Mouse (Mus musculus) hindbrain, embryonic 12.5 days (tissue): ENCODE results near the gene Etv1. TPM values are rescaled to one million over a fixed set of nuclear protein-coding genes. Genes with fewer than 3 reads are reported as not detected.

ENCODE experiments used
- ATAC-seq: fragments of 200-750 bp; cut with Nextera tagmentation; 2 replicates; pipeline ENCODE4 v1.8.0; 2017; ENCODE audit warnings: moderate TSS enrichment; ENCODE audit not compliant: low FRiP score
- H3K27ac ChIP-seq: fragments of 300-500 bp; sonication (generic); 2 replicates; pipeline ENCODE4 v1.5.1; 2016; ENCODE audit warnings: mild to moderate bottlenecking
- H3K27me3 ChIP-seq: fragments of 300-500 bp; sonication (generic); 2 replicates; pipeline ENCODE4 v1.6.1; 2016; ENCODE audit warnings: mild to moderate bottlenecking
- H3K36me3 ChIP-seq: fragments of 300-500 bp; sonication (generic); 2 replicates; pipeline ENCODE4 v1.6.1; 2016; ENCODE audit warnings: mild to moderate bottlenecking
- H3K4me1 ChIP-seq: fragments of 300-500 bp; sonication (generic); 2 replicates; pipeline ENCODE4 v1.6.1; 2016
- H3K4me2 ChIP-seq: fragments of 300-500 bp; sonication (generic); replicated peaks from 2 replicates; pipeline ENCODE4 v1.6.1; 2016; ENCODE audit warnings: mild to moderate bottlenecking
- H3K4me3 ChIP-seq: fragments of 300-500 bp; sonication (generic); 2 replicates; pipeline ENCODE4 v1.5.1; 2016; ENCODE audit warnings: mild to moderate bottlenecking
- H3K9ac ChIP-seq: fragments of 300-500 bp; sonication (generic); 2 replicates; pipeline ENCODE4 v1.6.1; 2016; ENCODE audit warnings: mild to moderate bottlenecking, moderate library complexity
- H3K9me3 ChIP-seq: fragments of 300-500 bp; sonication (generic); replicated peaks from 2 replicates; pipeline ENCODE4 v1.6.1; 2016; ENCODE audit warnings: mild to moderate bottlenecking
- WGBS: fragments of 180-500 bp; shearing (Covaris S2); methylation state at CpG from one replicate; pipeline ENCODE4 v1.1.7; 2016; 5-methylcytosine and 5-hydroxymethylcytosine counted together
- polyA plus RNA-seq: library from polyadenylated mRNA; unstranded; fragments of >200 nt; fragmentation: Nextera tagmentation; extraction: Ambion mirVana; gene quantifications from 2 replicates; pipeline ENCODE4 v1.2.1, GENCODE M21; 2016

Etv1 gene
- polyA plus RNA-seq = 21.2 and 21.9 TPM in 2 replicates

DNA sequence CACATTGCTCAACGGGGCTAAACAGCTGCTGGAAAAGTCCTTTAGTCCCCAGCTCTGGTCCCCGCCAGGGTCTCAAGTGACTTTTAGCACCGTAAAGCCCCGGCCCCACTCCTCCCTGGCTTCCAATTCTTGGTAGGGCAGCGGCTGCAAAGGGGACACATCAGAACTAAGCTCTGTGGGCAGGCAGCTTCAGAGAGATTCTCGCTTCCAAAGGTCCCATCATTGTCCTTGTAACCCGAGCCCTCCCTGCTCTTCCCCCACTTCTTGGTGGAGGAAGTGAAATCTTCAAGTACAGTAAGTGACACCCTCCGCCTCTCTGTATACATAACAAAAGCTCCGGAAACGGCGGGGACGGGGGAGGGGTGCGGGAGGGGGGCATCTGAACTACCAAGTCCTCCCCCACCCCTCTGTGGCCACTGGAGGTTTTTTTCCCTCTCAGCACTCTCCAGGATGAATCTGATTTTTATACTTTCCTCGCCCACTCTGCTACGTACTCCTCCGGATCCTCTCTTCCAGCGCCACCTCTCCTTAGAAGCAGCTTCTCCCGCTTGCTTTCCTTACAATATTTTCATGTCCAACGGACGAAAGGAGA, at the start of gene Etv1:
Etv1 (plus strand) TSS at position 195 of the 592 bp plus-strand sequence.
- H3K4me1 ChIP-seq = no peaks in the 10 kb centered on the region
- H3K4me3 ChIP-seq = peak within 1 kb of the TSS; percentile 57
- H3K4me2 ChIP-seq = peak within 1 kb of the TSS; percentile 95
- no peaks in the 10 kb centered on the region for H3K36me3 ChIP-seq
- peak within 1 kb of the TSS; percentile 90 for H3K27ac ChIP-seq
- H3K9me3 ChIP-seq = no peaks in the 10 kb centered on the region
- H3K9ac ChIP-seq = peak within 1 kb of the TSS; percentile 67
- peak; percentile 41 for ATAC-seq
- WGBS = under 1% methylated on average over 20 of the region's 20 CpGs
- no peaks in the 10 kb centered on the region for H3K27me3 ChIP-seq

DNA sequence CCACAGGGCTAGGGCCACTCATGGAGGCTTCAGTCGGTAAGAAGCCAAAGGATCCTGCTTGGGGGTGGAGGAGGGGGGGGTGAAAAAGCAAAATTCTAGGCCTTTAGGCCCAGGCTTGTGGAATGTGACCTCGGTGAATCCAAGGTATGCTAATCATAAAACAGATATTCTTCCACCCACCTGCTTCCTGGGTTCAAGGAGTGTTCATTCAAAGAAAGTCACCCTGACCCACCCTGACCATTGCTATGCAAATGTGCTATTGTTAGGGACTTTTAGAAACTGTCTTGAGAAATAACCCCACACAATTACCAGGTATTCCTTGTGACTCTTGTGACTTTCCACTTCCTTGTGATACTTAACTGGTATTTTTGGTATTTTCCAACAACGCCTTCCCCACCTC, 49.5 kb upstream of the Etv1 start:
- no peak overlapping the region for H3K27ac ChIP-seq
- 77% methylated on average over 3 of the region's 3 CpGs for WGBS
- no peak overlapping the region for H3K4me2 ChIP-seq
- no peaks in the 10 kb centered on the region for H3K9me3 ChIP-seq
- no peaks in the 10 kb centered on the region for H3K4me1 ChIP-seq
- no peak overlapping the region for H3K9ac ChIP-seq
- H3K27me3 ChIP-seq = no peaks in the 10 kb centered on the region
- no peaks in the 10 kb centered on the region for H3K36me3 ChIP-seq
- ATAC-seq = no peak
- H3K4me3 ChIP-seq = no peak overlapping the region

DNA sequence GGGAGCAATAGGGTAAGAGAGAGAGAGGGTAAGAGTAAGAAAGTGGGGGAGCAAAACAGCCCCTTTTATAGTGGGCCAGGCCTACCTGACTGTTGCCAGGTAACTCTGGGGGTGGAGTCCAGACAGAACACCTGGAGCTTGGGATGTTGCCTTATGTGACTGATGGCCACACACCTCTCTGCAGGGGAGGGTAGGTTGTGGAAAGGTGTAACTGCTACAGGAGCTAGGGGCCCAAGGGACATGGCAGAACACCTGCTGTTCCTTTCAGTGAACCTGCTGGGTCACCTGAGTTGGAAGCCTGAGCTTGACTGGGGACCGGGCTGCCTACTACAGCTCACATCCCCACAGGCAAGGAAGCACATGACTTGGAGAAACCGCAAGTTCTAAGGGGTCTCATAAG, 48.4 kb upstream of the Etv1 start:
- H3K9ac ChIP-seq = no peak overlapping the region
- no peaks in the 10 kb centered on the region for H3K36me3 ChIP-seq
- WGBS = 88% methylated on average over 2 of the region's 2 CpGs
- no peak for ATAC-seq
- H3K4me1 ChIP-seq = no peaks in the 10 kb centered on the region
- H3K4me3 ChIP-seq = no peak overlapping the region
- H3K9me3 ChIP-seq = no peaks in the 10 kb centered on the region
- no peak overlapping the region for H3K27ac ChIP-seq
- H3K27me3 ChIP-seq = no peaks in the 10 kb centered on the region
- H3K4me2 ChIP-seq = no peak overlapping the region

DNA sequence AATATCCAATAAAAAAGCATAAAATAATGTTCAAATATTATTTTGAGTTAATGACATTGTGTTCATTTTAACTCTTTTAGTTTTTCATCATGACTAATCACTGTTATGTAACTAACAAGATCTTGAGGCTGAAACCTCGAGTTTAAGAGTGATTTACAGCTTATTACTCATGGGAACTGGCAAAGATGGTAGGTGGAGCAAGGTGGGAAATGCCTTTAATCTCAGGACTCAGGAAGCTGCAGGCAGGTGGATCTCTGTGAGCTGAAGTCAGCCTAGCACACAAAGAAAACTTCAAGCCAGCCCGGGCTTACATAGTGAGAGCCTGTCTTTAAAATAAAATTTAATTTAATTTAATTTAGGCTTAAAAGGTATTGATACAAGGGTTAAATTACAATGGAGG, 19.9 kb upstream of the Etv1 start:
- Histone ChIP-seq H3K9ac (no peak overlapping the region), H3K36me3 (no peaks in the 10 kb centered on the region), H3K27me3 (no peaks in the 10 kb centered on the region), H3K4me1 (no peaks in the 10 kb centered on the region), H3K27ac (no peak overlapping the region), H3K9me3 (no peaks in the 10 kb centered on the region), H3K4me3 (no peak overlapping the region), H3K4me2 (no peak overlapping the region)
- ATAC-seq = no peak
- 56% methylated on average over 2 of the region's 2 CpGs for WGBS

DNA sequence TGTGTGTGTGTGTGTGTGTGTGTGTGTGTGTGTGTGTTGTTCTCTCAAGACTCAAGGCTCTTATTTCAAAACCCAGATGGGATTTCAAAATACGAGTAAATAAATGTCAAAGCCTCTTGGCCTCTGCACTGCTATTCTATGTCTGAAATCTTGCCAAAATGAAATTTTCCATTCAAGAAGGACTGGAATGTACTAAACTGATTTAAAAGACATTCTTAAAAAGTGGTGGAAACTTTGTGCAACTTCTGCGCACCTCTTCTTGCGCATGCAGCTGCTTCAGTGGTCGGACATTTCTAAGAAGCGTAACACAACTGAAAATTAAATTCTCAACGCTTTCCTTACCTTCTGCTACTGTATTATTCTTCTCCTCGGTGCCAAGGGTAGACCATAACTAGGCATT, 1.9 kb upstream of the Etv1 start:
- no peak overlapping the region for H3K9ac ChIP-seq
- no peaks in the 10 kb centered on the region for H3K9me3 ChIP-seq
- no peaks in the 10 kb centered on the region for H3K27me3 ChIP-seq
- H3K4me3 ChIP-seq = no peak overlapping the region
- no peak for ATAC-seq
- no peaks in the 10 kb centered on the region for H3K36me3 ChIP-seq
- 79% methylated on average over 7 of the region's 7 CpGs for WGBS
- no peaks in the 10 kb centered on the region for H3K4me1 ChIP-seq
- peak overlapping the region; percentile 95; the same call in 1 of the 2 replicates for H3K4me2 ChIP-seq
- H3K27ac ChIP-seq = no peak overlapping the region

DNA sequence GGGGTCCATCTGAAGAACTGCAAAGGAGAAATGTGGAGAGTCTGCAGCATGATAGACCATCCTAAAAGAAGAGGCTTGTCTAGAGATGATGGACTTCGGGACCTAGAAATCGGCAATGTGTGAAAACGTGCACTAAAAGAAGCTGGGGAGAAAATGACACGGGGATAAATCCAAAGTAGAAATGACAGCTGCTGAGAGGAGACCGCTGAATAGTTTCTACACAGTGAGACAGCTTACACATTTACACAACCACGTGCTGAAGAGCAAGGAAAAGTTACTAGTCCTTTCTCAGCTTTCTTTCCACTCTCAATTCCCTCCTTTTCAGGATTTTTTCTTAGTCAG, 1.3 kb upstream of the Etv1 start:
- peak overlapping the region; percentile 95 for H3K4me2 ChIP-seq
- H3K27ac ChIP-seq = no peak overlapping the region
- H3K36me3 ChIP-seq = no peaks in the 10 kb centered on the region
- H3K9ac ChIP-seq = 0 out of 2 replicates have a peak overlapping the region, but pooled peaks have one; percentile 4
- H3K4me3 ChIP-seq = peak overlapping the region; percentile 57
- no peak for ATAC-seq
- H3K9me3 ChIP-seq = no peaks in the 10 kb centered on the region
- WGBS = 9% methylated on average over 6 of the region's 6 CpGs
- no peaks in the 10 kb centered on the region for H3K27me3 ChIP-seq
- H3K4me1 ChIP-seq = no peaks in the 10 kb centered on the region

DNA sequence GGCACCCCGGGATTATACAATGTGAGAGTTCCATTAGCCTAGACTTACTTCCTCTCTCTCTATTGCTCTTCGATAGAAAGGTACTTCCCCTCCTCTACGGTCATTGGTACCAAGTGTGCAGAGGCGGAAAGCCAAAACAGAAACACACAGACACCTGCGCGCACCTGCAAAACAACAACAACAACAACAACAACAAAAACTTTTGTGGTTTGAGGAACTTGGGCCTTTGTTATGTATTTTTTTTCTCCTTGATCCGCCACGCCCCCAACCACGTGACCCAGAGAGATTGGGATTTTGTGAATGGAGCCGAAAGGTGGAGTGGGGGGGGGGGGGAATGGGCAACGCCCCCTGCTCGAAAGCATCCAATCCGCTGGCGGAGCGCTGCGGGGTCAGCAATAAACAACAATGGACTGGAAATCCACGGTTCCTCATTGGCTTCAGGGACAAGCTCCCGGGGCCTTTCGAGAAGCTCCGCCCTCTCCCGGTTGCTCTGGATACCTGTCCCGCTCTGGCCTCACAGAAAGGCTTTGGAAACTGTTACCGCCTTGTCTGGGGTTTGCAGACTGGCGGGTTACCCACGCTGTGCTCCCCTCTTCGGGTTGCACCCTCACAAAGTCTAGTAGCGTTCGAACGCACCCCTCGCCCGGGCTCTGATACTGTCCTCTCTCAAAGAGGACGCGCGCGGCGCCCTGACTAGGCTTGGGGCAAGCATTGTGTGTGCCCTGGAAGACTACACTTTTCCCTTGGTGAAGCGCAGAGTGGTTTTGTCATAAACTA, 693 bp upstream of the Etv1 start:
- under 1% methylated on average over 36 of the region's 37 CpGs for WGBS

DNA sequence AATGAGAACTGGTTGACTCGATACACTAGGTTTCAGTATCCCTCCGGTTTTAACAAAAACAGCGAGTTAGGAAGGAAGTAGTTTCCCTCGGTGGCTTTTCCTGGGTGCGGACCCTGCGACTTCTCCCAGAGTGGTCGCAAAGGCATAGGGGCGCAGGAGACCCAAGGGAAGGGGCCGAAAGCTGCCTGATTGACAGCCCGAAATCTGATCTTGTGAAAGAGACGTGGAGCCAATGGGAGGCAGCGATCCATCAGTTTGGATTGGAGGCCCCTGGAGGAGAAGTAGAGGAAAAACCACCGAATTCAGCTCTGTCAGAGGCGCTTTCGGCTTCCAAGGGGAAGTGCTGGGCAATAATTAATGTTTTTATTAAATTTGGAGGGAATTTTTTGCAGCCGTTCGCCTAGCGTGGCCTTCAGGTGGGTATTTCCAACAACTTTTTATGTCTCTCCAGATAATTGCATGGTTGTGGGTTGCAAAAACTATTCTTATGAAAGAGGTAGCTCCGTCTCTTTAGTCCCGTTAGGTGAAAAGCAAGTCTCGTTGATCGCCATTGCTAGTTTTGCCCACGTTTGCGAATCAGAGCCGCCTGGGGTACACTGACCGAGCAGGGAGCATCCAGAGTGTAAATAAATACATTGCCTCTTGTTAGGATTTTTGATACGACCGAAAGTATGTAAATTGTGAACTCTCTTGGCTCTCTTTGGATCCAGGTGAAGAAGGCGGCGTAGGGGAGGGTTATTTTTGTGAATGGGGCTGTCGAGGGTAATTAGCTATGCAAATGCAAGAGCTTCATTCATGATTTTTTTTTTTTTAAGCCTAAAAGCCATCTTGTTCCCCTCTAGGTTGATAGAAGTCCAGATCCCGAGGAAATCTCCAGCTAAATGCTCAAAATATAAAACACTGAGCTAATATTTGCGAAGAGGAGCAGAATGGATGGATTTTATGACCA, 1.1 kb downstream of the Etv1 start:
- H3K4me3 ChIP-seq = peak overlapping the region; percentile 57
- H3K9me3 ChIP-seq = no peaks in the 10 kb centered on the region
- H3K27ac ChIP-seq = peak overlapping the region; percentile 90
- peak overlapping the region; percentile 95 for H3K4me2 ChIP-seq
- WGBS = under 1% methylated on average over 33 of the region's 33 CpGs
- H3K27me3 ChIP-seq = no peaks in the 10 kb centered on the region
- H3K9ac ChIP-seq = peak overlapping the region; percentile 67
- H3K36me3 ChIP-seq = no peaks in the 10 kb centered on the region
- ATAC-seq = peak; percentile 57
- no peaks in the 10 kb centered on the region for H3K4me1 ChIP-seq

More for the DNA sequence above, 693 bp upstream of the Etv1 start:
- H3K4me2 ChIP-seq = peak overlapping the region; percentile 95
- H3K4me1 ChIP-seq = no peaks in the 10 kb centered on the region
- no peaks in the 10 kb centered on the region for H3K27me3 ChIP-seq
- ATAC-seq = peak; percentile 97
- peak overlapping the region; percentile 57 for H3K4me3 ChIP-seq
- H3K36me3 ChIP-seq = no peaks in the 10 kb centered on the region
- H3K9ac ChIP-seq = peak overlapping the region; percentile 67
- H3K9me3 ChIP-seq = no peaks in the 10 kb centered on the region
- peak overlapping the region; percentile 90 for H3K27ac ChIP-seq

DNA sequence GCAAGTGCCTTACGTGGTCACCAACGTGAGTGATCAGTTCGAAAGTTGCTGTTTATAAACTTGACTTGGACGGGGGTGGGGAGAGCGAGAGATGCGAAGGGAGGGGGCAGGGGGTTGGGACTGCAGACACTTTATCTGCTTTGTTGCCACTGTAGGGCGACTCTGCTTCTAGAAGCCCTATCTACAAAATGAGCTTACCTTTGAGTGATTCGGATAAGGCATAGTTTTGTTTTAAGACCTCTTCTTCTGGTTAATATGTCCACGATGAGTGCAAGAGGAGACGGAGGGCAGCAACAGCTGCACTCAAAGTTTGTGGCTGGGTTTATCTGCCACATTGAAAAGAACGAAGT, 1.8 kb downstream of the Etv1 start:
- H3K4me3 ChIP-seq = peak overlapping the region; percentile 57
- no peak for ATAC-seq
- no peaks in the 10 kb centered on the region for H3K36me3 ChIP-seq
- no peaks in the 10 kb centered on the region for H3K4me1 ChIP-seq
- H3K9me3 ChIP-seq = no peaks in the 10 kb centered on the region
- H3K27me3 ChIP-seq = no peaks in the 10 kb centered on the region
- H3K27ac ChIP-seq = no peak overlapping the region
- peak overlapping the region; percentile 95 for H3K4me2 ChIP-seq
- WGBS = 2% methylated on average over 11 of the region's 11 CpGs
- H3K9ac ChIP-seq = peak overlapping the region; percentile 35; the same call in 1 of the 2 replicates

DNA sequence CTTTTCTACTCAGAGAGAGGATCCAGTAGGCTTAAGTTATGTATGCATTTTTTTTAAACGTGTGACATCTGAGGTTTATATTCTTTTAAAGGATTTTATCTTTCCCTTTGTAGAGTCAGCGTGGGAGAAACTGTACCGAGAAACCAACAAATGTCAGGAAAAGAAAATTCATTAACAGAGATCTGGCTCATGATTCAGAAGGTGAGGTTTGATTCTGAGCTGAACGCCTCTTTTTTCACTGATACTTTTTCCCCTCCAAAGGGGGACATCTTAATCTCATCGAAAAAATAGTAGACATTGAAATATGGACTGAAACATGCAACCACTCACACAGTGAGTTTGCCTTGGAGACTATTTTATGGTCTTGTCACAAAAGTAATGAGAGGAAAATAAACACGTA, 2.5 kb downstream of the Etv1 start:
- WGBS = 58% methylated on average over 6 of the region's 6 CpGs

DNA sequence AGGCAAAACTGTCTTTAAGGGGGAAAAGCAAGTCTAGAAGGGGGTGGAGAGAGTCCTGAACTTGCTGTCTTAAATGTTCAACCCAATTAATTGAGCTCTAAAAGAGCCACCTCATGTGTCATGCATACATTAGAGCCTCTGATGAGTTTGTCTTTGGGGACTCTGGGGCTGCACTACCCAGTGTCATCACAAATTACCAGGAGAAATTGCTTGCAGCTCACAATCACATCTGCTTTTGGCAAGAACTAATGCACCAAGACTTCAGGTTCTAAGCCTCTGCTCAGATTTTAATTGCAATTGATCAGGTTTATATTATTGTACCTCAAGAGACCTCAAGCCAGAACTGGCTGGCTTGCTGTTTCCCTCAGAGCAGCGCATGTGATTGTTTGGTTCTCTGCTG, 4.1 kb downstream of the Etv1 start:
- WGBS = 67% methylated on average over 1 of the region's 1 CpGs
- no peaks in the 10 kb centered on the region for H3K36me3 ChIP-seq
- no peak overlapping the region for H3K9ac ChIP-seq
- no peaks in the 10 kb centered on the region for H3K27me3 ChIP-seq
- H3K4me3 ChIP-seq = no peak overlapping the region
- no peak for ATAC-seq
- peak overlapping the region; percentile 11; the same call in 1 of the 2 replicates for H3K4me2 ChIP-seq
- H3K27ac ChIP-seq = no peak overlapping the region
- no peaks in the 10 kb centered on the region for H3K9me3 ChIP-seq
- H3K4me1 ChIP-seq = no peaks in the 10 kb centered on the region

More for the DNA sequence above, 2.5 kb downstream of the Etv1 start:
- no peak for ATAC-seq
- no peaks in the 10 kb centered on the region for H3K27me3 ChIP-seq
- H3K4me3 ChIP-seq = peak overlapping the region; percentile 57; the same call in 1 of the 2 replicates
- peak overlapping the region; percentile 95 for H3K4me2 ChIP-seq
- H3K4me1 ChIP-seq = no peaks in the 10 kb centered on the region
- H3K9me3 ChIP-seq = no peaks in the 10 kb centered on the region
- no peaks in the 10 kb centered on the region for H3K36me3 ChIP-seq
- H3K9ac ChIP-seq = no peak overlapping the region
- H3K27ac ChIP-seq = no peak overlapping the region

DNA sequence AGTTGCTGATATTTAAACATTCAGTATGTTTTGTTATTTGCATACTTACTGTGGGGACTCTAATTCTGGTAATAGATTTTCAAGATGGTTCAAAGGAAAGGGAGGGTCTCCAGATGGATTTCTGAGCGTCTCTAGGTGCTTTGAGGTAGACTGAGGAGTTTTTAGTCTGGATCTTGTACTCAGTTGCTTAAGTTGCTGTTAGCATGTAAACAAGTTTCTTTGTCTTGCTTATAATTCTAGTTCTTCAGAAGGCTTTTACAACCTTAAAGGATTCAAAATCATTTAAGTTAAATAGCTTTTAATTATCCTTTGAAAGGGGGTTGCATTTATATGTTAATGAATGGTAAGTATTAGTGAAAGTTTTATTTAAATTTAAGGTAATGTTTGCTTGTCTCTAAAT, 5.0 kb downstream of the Etv1 start:
- no peak for ATAC-seq

More for the DNA sequence above, 5.0 kb downstream of the Etv1 start:
- no peaks in the 10 kb centered on the region for H3K27me3 ChIP-seq
- H3K4me1 ChIP-seq = no peaks in the 10 kb centered on the region
- no peaks in the 10 kb centered on the region for H3K36me3 ChIP-seq
- H3K9ac ChIP-seq = no peak overlapping the region
- H3K4me2 ChIP-seq = no peak overlapping the region
- no peak overlapping the region for H3K27ac ChIP-seq
- no peak overlapping the region for H3K4me3 ChIP-seq
- 8% methylated on average over 1 of the region's 1 CpGs for WGBS
- no peaks in the 10 kb centered on the region for H3K9me3 ChIP-seq
